Mouse (Mus musculus) urinary bladder, postnatal 25 days (tissue): ENCODE data around the gene E2f3.

ENCODE experiments used
- DNase-seq: peaks from one replicate; pipeline ENCODE4 v3.0.0; 2022; ENCODE audit warnings: low spot score

The E2f3 gene

DNA sequence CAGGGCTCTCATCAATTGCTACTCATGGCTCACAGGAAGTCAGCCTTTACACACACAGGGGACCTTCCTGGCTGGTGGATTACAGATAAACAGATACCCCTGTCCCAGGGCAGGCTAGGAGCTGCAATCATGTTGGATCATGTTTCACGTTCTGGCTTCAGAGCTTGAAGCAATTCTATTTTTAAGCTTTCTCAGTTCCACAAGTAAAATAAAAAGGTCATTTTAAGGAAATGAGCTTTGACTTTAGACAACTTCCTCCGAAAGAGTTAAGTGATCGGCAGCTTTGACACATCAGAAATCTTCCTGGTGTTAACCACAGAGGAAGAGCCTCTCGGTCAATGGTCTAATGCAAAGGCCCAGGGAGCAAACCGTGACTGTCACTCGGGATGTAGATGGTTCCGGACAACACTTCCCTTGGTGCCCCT, 6.7 kb downstream of the E2f3 start:
- DNase-seq, result no peak

DNA sequence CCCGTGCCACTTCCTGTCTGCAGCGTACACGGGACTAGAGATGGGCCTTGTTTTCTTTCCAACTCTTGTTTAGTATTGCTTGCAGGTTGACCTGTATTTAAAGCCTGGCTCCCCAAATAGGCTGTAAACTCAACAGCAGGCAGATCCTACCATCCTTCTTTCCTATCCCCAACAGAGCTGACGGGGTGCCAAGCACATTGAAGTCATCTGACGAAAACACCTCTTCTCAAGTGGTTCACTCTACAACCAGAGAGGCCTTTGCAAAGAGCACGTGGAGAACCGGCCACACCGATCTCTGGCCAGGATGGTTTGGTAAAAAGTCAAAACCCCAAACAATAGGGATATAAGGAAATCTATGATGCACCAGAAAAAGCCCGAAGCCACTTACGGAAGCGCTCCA, 8.5 kb downstream of the E2f3 start:
- no peak for DNase-seq

DNA sequence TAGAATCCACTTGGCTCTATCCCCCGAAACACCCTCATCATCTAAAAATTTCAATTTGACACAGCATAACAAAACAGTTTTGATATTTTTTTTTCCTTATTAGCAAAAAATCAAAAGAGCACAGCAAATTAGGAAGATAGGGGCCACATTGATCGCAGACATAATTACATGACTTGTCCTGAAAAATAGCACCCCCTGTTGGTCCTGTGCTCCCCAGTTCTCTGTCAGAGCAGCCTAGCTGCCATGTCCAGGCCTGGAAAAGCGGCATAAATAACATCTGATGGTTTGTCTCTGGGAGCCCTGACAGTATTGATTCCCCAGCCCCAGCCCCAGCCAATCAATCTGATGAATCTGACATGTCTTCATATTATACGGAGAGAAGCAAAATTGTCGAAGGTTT, 11.8 kb downstream of the E2f3 start:
- no peak for DNase-seq

DNA sequence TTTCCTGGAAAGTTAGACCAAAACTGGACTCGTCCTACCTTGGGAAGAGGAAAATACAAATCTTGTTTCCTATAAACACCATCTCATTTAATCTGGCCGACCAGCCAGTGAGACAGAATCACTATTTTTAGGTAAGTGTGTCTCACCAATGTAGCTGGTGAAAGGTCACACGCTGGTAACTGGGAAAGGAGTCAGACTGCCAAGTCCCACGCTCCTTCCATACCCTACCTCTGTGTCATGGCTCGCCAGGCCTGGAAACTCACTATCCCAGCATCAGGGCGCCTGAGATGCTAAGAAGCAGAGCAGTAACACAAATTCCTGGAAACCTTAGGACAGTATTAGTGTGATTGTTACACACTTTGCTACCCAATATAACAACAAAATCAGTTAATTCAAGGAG, 12.3 kb downstream of the E2f3 start:
- DNase-seq, result no peak

DNA sequence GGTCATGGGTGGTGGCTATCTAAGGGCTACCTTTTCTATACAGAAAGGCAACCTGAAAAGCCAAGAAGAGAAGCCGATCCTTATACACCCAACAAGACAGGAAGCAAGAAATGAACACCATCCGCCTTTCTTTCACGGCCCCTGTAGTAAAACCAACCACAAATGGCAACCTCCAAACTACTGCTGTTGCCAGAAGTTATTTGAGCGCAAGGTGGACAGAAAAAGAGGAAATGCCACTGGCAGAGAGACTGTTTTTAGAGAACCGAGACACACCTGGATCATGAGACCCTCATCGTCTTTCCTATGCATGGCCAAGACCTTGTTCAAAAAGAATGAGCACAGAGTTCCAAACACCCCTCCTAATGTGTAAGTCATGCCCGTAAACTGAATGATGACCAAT, 15.5 kb downstream of the E2f3 start:
- DNase-seq, result no peak

DNA sequence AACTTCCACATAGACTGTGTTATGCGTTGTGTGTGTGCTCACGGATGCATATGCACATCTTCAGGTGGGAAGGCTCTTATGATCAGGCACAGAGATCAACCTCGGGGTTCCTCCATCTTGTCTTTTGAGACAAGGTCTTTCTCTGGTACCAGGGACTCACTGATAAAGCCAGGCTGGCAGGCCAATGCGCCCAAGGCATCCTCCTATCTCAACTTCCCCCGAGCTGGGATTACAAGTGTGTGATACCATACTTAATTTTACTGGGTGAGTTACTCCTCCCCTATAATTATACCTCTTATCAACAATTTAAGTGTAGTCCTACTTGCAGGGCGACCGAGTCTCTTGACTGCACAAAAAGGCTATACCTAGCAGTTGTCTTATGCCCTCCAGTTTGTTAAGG, 17.2 kb downstream of the E2f3 start:
- no peak for DNase-seq

DNA sequence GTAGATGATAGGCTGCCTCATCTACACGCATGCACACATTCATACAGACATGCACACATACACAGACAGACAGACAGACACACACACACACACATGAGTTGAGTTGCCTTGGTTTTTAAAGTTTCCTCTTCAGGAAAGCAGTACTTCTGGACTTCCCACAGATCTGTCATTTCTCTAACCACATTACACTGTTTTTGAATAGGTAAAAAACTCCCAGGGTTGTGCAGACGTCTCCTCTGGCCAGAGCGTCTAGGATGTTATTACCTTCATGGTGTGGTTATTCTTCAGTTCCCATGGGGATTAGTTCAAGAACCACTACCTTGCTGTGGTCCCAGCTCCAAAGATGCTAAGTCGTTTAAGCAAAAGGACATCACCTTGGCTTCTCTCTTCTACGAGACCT, 18.5 kb downstream of the E2f3 start:
- no peak for DNase-seq

DNA sequence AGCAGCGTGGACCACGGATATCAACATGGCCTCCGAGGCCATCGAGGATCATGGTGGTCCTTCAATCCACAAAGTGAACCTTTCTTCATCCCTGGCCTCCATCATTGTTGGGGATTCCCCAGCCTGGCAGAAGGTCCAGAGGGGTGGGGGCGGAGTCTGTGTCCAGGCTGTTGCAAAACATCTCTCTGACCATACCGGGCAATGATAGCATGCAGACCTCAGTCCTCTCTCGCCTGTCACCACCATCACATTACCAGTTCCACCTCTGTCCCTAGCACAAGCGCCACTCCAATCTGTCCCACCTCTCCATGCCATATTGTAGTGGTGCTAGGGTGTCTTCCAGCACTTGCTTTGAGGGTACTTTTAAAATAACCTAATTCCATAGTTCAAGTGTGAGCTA, 18.9 kb downstream of the E2f3 start:
- DNase-seq, result no peak

DNA sequence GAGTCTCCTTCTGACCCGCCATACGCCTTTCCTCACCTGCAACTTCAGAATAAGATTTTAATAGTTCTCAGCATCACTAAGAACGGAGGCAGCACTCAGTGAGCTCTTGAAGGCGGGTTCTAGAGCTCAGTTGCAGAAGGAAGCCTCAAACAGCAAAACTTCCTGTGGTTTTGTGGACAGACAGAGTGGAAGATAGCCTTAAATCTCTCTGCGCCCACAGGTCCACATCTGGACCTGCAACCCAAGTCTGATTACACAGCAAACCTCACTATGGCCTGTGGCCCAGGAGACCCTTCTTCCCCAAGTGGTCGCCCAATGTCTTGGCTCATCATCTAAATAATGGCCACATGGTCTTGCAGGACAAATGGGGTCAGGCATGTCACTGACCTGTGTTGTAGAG, 21.8 kb downstream of the E2f3 start:
- DNase-seq, result no peak

DNA sequence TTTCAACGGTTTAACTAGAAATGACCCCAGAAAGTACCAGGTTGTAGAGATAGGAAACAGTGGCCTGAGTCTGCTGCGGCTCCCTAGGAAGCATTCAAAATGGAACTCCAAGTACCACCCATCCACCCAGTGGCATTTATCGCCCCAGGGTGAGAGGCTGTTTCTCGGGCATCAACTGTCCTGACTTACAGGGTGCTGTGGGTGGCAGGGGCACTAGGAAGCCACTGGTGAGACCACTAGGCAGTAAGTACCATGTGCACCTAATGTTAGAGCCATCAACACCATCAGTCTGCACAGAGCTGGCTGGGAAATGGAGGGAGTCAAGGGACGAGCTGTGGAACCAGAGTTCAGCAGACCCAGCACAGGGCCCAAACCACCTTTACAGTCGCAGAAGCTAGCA, 25.4 kb downstream of the E2f3 start:
- no peak for DNase-seq

DNA sequence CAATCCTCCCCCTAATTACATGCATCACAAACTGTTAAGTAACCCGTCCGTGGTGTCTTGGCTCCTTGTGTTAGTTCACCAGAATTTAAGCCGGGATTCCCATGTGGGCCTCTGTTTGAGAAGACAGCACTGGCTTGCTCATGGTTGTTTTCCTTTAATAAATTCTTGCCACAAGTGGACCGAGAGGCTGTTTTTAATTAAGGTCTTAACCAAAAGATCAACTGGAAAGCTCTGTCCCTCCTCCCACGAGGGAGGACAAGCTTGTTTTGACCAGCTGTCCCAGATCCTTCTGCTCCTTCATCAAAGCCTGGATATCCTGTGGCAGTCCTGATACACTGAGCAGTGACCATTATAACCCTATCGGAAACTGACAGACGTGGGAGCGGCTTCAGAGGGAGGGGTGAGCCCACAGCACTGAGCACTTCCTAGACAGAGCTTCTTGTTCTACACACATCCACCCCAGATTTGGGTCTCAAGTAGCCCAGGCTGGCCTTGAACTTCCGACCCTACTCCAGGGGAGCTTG, 28.1 kb downstream of the E2f3 start:
- no peak for DNase-seq

DNA sequence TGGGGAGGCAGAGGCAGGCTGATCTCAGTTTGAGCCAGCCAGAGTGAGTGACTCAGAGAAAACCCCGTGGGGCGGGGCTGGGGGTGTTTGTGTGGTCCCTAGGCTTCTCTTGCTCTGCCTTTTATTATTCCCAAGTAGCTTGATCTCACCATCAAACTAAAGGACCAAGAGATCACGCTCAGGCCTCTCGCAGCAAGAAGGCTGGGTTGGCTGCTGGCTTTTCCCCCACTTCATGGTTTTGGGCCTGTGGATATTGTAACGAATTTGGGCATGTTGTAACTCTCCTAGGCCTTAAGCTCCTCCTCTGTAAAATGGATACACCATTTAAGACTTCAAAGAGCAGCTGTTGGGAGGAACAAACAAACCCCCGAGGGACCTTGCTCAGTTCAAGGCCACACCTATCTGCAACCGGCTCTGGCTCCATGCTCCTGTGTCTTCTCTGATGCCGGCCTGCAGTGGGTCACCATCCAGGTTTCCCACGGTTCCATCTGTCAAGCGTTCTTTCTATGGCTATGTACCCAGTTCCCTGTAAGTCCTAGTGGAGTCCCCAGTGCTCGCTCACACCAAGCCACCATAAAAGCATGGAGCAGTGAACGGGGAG, 28.9 kb downstream of the E2f3 start:
- DNase-seq, result no peak

DNA sequence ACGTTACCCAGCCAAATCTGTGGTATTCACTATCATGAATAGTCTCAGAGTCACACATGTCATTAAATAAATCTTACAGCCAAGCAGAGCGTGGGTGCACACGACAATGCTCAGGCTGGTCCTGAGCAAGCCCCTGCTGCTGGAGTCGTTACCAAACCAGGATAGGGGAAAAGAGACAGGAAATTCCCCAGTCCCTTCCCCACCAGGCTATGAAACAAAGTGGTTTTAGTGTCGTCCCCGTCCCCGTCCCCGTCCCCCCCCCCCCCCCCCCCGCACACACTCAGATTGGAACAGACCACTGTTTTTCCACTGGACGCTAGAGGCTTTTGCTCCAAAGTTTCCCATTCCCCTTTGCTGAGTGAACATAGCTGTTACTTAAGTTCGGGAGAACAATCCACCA, 30.6 kb downstream of the E2f3 start:
- DNase-seq, result no peak

DNA sequence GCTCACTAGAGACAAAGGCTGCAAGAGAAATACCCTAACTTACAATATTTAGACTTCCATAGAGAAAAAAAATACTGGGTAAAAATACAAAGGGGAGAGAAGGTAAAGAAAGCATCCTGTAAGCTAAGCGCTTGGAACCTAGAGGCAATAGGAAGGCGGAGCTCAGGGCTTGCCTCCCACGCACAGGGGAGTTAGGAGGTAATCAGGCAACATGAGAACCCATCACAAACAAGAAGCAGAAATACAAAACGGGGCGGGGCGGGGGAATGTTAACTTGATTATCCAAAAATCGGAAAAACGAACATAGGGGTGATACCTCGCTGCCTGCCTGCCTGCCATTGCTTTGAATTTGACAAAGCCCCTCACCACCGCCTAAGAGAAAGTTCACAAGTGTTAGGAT, 31.1 kb downstream of the E2f3 start:
- no peak for DNase-seq

DNA sequence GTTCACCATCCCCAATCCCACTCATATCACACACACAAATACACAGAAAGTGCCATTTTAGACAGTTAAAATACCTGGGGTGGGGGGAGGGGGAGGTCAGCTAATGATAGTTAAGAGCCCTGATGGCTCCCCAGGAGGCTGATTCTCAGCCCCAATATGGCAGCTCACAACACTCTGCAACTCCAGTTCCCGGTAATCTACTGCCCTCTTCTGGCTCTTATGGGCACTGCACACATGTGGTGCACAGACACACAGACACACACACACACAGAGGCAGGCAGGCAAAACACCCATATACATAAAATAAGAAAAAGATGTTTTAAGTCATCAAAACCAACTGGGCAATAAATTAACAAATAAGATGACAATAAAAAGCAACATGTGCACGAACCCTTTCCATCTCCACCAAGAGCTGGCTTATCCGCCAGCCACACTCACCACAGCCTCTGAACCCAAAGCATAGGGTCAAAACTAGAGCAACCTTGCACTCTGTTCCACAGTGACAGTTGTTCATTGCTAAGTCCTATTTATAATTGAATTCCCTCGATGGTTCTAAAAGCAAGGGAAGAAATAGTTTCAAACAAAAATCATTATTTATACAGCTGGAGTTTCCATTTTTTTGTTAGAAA, 32.3 kb downstream of the E2f3 start:
- DNase-seq, result no peak

DNA sequence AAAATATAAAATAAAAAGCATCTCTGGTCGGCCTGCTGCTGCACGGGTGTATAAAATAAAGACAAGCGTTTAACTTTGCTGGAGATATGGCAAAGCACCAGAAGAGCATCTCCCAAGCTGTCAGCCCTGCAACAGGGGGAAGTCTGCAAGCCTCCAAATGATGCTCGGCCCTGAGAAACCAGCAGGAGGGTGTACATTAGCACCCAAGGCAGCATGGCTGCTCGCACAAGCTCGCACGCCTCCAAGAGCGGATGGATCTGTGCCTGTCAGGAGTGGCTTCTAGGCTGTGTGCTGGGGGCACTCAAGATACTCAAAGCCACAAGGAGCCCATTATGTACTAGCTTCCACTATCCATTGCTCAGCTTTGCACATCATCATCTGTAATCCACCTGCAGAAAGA, 39.8 kb downstream of the E2f3 start:
- DNase-seq, result no peak

DNA sequence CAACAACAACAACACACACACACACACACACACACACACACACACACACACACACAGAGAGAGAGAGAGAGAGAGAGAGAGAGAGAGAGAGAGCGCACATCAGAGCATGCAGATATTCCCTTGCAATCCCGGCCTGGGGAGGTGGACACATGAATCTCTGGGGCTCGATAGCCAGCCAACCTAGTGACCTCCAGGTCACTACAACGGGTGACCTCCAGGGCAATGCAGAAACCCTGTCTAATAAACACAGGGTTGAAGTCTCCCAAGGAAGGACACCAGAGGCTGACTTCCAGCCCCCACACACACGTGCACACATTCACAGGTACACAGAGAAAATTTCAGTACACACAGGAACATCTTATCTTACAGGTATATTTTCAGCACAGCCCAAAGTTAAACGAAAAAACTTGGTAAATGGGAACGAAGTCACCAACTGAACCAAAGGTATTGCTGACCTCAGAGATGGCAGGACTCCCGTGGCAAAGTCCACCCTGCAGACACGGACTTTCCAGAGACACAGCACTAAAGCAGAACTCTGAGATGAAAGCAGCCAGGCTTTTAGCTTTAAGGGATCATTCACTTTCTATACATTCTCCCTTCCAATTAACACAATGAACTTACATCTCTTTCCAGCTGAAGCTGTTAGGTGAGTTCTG, 40.8 kb downstream of the E2f3 start:
- DNase-seq, result no peak

DNA sequence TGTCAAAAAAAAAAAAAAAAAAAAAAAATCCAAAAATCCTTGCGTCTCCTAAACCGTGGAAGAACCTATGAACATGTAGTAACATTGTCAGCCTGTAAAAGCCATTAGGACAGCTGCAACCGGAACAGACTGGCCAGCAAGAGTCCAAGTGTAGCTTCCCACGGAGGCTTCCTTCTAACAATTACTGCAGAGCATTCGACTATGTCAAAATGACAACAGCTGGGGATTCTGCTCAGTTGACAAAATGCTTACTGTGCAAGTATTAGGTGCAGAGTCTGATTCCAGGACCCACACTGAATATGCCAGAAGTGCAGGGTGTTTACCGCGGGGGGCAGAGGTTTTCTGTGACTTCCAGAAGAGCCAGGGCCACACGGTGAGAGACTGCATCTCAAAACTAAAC, 41.4 kb downstream of the E2f3 start:
- DNase-seq, result no peak

DNA sequence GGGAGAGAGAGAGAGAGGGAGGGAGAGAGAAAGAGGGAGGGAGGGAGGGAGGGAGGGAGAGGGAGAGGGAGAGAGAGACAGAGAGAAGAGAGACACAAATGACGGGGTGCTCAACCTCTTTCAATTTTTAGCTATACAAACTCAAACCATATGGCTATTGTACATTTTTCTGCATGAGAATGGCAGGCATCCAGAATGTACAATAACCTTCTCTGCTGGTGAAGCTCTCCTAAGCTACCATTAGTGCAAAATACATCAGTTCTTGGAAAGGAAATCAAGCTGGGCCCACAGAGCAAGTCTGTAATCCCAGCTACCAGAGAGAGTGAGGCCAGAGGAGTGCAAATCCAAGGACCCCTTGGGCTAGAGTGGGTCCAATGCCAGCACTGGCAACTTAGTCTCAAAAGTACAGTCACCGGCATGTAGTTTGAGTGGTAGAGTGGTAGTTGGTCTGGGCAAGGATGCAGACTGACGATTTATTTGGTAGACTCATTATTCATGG, 42.3 kb downstream of the E2f3 start:
- DNase-seq, result no peak

DNA sequence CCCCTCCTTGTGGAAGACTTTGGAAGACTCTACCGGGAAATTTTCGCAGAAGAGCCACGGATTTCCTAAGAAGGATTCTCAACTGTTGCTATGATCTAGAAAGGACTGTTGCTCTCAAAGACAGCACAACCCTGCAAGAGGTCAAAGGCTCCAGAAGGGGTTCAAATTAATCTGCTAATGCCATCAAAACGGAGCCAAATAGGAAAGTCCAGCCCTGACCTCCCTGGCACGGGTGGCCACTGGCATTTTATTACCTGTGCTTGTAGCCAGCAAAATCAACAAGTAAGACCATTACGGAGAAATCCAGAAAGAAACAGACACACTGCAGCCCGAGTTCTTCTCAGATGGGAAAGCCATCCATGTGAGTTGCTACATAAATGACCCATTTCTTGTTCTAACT, 45.8 kb downstream of the E2f3 start:
- DNase-seq, result no peak

DNA sequence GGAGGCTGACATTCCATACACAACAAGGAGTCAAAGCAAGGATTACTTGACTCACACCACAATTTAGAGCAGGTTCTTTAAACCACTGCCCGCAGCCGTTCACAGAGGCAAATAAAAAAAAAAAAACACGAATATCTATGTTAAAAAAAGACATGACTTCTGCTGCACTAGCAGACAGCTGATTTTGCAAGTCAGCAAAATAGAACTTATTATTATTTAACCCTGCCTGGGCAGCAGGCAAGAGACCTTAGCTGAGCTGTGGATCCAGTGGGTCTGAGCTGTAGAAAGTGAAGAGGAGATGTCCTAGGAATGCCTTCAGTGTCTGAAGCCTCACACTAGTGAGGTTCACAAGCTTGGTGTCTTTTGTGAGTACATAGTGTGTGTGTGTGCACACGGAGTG, 46.5 kb downstream of the E2f3 start:
- no peak for DNase-seq

DNA sequence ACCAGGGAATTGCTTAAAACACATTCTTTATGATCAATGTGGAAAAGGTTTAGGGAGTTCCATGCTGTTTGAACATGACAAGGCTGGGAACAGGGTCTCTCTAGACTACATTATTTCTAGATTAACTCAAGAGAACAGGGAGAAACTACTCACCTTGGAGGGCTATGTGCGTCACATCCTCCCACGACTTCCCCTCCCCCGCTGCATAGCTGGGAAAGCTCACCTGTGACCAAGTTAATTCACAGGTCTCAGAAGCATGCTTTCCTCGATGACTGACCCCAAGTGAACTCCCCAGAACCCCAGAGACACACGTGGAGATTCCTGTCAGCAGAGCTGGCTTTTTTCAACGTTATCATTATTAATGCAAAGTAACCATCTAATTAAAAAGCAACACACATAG, 47.1 kb downstream of the E2f3 start:
- no peak for DNase-seq

DNA sequence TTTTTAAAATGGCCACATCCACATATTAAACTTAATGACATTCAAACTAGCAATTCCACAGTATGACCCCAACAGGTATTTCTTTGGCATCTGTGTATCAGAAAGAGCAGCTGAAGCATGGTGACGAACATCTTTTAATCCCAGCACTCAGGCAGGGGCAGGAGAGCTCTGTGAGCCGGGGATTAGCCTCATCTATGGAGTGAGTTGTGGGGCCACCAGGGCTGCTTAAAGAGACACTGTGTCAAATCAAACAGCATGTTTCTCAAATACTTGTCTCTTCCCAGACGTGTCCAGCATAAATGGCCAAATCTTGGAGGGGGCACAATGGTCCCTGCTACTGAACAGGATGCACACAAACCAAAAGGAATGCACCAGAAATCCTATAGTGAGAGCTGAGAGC, 59.7 kb downstream of the E2f3 start:
- no peak for DNase-seq

DNA sequence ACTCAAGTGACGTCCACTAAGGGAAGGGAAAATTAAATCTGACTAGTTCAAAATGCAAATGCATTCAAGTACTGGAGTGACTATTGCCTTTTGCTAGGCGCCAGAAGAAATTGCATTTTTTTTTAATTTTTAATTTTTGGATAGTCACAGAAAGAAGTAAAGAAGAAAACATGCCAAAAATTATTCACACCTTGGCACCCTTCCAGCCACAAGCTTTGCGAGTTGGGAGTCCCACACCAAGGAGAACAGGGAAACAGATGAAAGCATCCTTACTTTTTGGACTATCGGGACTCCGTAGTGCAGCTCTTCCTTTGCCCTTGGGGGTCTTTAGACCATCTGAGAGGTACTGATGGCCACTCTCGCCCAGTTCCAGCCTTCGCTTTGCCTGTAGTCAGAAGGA, 66.0 kb downstream of the E2f3 start:
- no peak for DNase-seq
